Mouse (Mus musculus) limb, embryonic 14.5 days (tissue): Measurements from ENCODE around the gene Slc25a36. TPM values are rescaled to one million over a fixed set of nuclear protein-coding genes. Genes with fewer than 3 reads are reported as not detected.

Experiments
- ATAC-seq: fragments of 200-750 bp; cut with Nextera tagmentation; 2 replicates; pipeline ENCODE4 v1.8.0; 2017; ENCODE audit warnings: low read depth, moderate number of reproducible peaks, moderate TSS enrichment; ENCODE audit not compliant: low FRiP score
- DNase-seq: peaks from one replicate; pipeline ENCODE4 v3.0.0-alpha.2; 2015; ENCODE audit warnings: low spot score
- H3K27ac ChIP-seq: fragments of 300-500 bp; sonication (generic); replicated peaks from 2 replicates; pipeline ENCODE4 v1.5.1; 2014; ENCODE audit warnings: low read depth, mild to moderate bottlenecking, low read length, moderate library complexity, mixed read lengths
- H3K27me3 ChIP-seq: fragments of 300-500 bp; sonication (generic); 2 replicates; pipeline ENCODE4 v1.6.1; 2014; ENCODE audit warnings: low read length, mixed read lengths; ENCODE audit not compliant: control insufficient read depth, insufficient read depth
- H3K36me3 ChIP-seq: fragments of 300-500 bp; sonication (generic); 2 replicates; pipeline ENCODE4 v1.6.1; 2014; ENCODE audit warnings: mild to moderate bottlenecking, low read length, moderate library complexity, mixed read lengths; ENCODE audit not compliant: control insufficient read depth, insufficient read depth
- H3K4me1 ChIP-seq: fragments of 300-500 bp; sonication (generic); 2 replicates; pipeline ENCODE4 v1.6.1; 2014; ENCODE audit warnings: antibody characterized with exemption, low read length, mixed read lengths; ENCODE audit not compliant: control insufficient read depth, insufficient read depth
- H3K4me2 ChIP-seq: fragments of 300-500 bp; sonication (generic); replicated peaks from 2 replicates; pipeline ENCODE4 v1.6.1; 2014; ENCODE audit warnings: low read depth, mild to moderate bottlenecking, low read length, moderate library complexity; ENCODE audit not compliant: severe bottlenecking
- H3K4me3 ChIP-seq: fragments of 300-500 bp; sonication (generic); replicated peaks from 2 replicates; pipeline ENCODE4 v1.5.1; 2014; ENCODE audit warnings: low read length
- H3K9ac ChIP-seq: fragments of 300-500 bp; sonication (generic); 2 replicates; pipeline ENCODE4 v1.6.1; 2014; ENCODE audit warnings: mild to moderate bottlenecking, low read depth, low read length, moderate library complexity; ENCODE audit not compliant: severe bottlenecking
- H3K9me3 ChIP-seq: fragments of 300-500 bp; sonication (generic); 2 replicates; pipeline ENCODE4 v1.6.1; 2016; ENCODE audit warnings: low read length; ENCODE audit not compliant: control insufficient read depth
- POLR2A ChIP-seq: fragments of 200-500 bp; IDR thresholded peaks from 2 replicates; pipeline ENCODE4 v1.8.0; 2012; ENCODE audit warnings: inconsistent platforms, mild to moderate bottlenecking, moderate library complexity, borderline replicate concordance; ENCODE audit not compliant: insufficient read depth, insufficient read length; ENCODE audit errors: extremely low read depth
- WGBS: fragments of 180-500 bp; shearing (Covaris S2); extraction: QIAGEN DNeasy Blood & Tissue Kit; methylation state at CpG from one replicate; pipeline ENCODE4 v1.1.7; 2014; 5-methylcytosine and 5-hydroxymethylcytosine counted together
- polyA plus RNA-seq, 2 experiments: library from polyadenylated mRNA; depleted of rRNA in 1 of 2; stranded (reverse) in 1 of 2; unstranded in 1 of 2; fragments of >200 nt; fragmentation: Nextera tagmentation in 1 of 2; extraction: Ambion mirVana in 1 of 2; gene quantifications; 2 replicates each; pipeline versions ENCODE4 v1.2.1 to v1.2.3; 2012 to 2014

Gene Slc25a36
- polyA plus RNA-seq (2012; rRNA removed) (127 and 139 TPM in 2 replicates), polyA plus RNA-seq (2014; fragmentation: Nextera tagmentation; extraction: Ambion mirVana) (89.4 and 107 TPM in 2 replicates)

DNA sequence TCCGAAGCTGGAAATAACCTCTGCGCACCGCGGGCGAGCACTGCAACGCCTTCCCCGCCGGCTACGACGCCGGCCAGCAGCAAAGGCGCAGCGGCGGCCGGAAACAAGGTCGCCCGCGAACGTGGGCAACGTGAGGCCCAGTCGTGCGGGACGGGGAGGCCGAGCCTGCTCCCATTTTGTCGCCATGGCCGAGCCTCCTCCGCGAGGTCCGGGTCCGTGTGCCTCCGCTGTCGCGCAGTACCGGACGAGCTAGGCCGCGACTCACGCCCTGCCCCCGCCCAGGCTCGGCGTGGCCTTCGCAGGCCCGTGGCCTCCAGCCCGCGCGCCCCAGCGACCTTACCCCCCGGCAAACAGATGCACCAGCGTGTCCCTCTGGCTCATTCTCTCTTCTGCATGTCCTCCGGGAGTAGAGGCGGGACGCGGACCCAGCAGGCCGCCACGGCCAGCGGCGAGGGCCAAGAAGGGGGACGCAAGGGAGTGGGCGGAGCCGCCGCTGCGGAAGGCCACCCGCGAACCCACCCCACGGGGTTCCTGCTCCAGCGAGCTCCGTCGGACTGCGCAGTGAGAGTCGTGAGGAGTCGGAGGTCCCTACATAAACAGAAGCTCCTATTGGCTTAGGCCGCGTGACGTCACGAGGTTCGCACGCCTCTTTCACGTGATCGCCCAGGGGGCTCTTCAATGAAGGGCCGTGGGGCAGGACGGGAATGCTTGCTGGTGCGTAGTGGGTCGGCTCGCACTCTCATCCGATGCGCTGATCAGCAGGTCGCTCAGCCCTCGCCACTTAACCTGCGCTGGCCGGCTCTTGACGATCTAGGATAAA lies at the start of gene Slc25a36:
Gene Slc25a36 (minus strand): TSS at position 587 of the 820 bp plus-strand sequence.
- peak within 1 kb of the TSS; percentile 54 for H3K4me2 ChIP-seq
- DNase-seq (peak; percentile 98), ATAC-seq (peak; percentile 99)
- H3K9me3 ChIP-seq = no peaks in the 10 kb centered on the region
- H3K36me3 ChIP-seq = peaks cover 8% of the 10 kb centered on the region; the same call in 1 of the 2 replicates
- peak within 1 kb of the TSS; percentile 90 for H3K9ac ChIP-seq
- H3K4me3 ChIP-seq = peak within 1 kb of the TSS; percentile 80
- peak within 1 kb of the TSS; percentile 89 for H3K27ac ChIP-seq
- 1% methylated on average over 48 of the region's 91 CpGs for WGBS
- H3K27me3 ChIP-seq = no peaks in the 10 kb centered on the region
- peaks cover 16% of the 10 kb centered on the region for H3K4me1 ChIP-seq
- 0 out of 2 replicates have a peak, but pooled peaks have one; percentile 16 for TF ChIP-seq POLR2A

DNA sequence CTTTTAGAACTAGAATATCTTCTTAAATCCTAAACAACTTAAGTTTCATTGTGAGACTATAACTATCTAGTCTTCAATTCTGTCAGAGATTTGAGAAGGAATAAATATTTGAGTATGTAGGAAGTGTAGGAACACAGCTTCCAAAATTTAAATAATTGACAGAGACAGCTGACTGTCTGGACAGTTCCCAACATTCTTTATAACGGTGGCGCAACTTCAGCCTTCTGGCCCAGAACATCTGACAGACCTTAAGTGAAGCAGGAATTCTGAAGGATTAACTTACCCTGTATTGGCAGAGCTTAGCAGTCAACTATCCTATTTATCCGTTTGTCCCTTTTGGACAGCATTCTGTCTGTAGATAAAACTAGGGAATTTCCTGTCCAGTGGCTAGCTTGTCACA lies 47.5 kb upstream of the Slc25a36 start:
- no peaks in the 10 kb centered on the region for H3K27me3 ChIP-seq
- H3K9me3 ChIP-seq = no peaks in the 10 kb centered on the region
- H3K27ac ChIP-seq = no peak overlapping the region
- H3K36me3 ChIP-seq = no peaks in the 10 kb centered on the region
- 52% methylated on average over 3 of the region's 3 CpGs for WGBS
- no peaks in the 10 kb centered on the region; the same call in 1 of the 2 replicates for H3K4me1 ChIP-seq
- DNase-seq (peak; percentile 53), ATAC-seq (no peak)
- H3K4me2 ChIP-seq = no peak overlapping the region
- no peak for TF ChIP-seq POLR2A
- H3K4me3 ChIP-seq = no peak overlapping the region
- no peak overlapping the region for H3K9ac ChIP-seq

DNA sequence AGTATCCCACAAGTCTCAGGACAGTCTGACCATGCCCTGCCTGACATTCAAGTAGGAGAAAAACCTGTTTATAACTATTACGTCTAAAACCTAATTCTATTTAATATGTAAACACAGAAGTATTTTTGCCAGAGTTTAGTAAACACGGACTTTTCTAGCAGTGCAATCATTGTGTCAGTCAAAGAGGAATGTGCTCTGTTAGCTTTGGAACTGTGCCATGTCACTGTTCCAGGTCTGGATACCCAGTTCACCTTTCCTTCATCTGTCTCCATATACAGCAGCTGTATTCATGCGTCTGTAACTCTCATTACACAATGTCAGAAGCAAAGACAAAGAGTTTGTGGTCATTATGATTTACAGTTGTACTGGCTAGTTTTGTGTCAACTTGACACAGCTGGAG lies 45.0 kb upstream of the Slc25a36 start:
- Histone ChIP-seq H3K27ac (no peak overlapping the region), H3K4me3 (no peak overlapping the region), H3K36me3 (no peaks in the 10 kb centered on the region), H3K4me1 (no peaks in the 10 kb centered on the region; the same call in 1 of the 2 replicates), H3K27me3 (no peaks in the 10 kb centered on the region), H3K9me3 (no peaks in the 10 kb centered on the region), H3K9ac (no peak overlapping the region), H3K4me2 (no peak overlapping the region)
- DNase-seq (no peak), ATAC-seq (no peak)
- 56% methylated on average over 3 of the region's 3 CpGs for WGBS
- TF ChIP-seq POLR2A = no peak

DNA sequence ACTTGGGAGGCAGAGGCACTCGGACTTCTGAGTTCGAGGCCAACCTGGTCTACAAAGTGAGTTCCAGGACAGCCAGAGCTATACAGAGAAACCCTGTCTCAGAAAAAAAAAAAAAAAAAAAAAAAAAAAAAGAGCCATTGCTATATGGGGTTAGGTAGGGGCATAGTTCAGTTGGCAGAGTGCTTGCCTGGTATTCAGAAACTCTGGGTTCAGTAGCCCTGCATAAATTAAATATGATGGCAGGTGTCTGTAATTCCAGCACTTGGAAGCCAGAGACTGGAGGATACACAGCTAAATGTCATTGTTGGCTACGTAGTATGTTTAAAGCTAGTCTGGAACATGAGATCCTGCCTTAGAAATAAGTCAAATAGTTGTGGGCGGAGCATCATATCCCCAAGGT lies 44.0 kb upstream of the Slc25a36 start:
- H3K4me3 ChIP-seq = no peak overlapping the region
- no peaks in the 10 kb centered on the region; the same call in 1 of the 2 replicates for H3K4me1 ChIP-seq
- H3K9ac ChIP-seq = no peak overlapping the region
- no peak overlapping the region for H3K27ac ChIP-seq
- DNase-seq (no peak), ATAC-seq (no peak)
- H3K36me3 ChIP-seq = no peaks in the 10 kb centered on the region
- no peaks in the 10 kb centered on the region for H3K27me3 ChIP-seq
- no peak for TF ChIP-seq POLR2A
- 87% methylated on average over 4 of the region's 4 CpGs for WGBS
- H3K9me3 ChIP-seq = no peaks in the 10 kb centered on the region
- H3K4me2 ChIP-seq = no peak overlapping the region

DNA sequence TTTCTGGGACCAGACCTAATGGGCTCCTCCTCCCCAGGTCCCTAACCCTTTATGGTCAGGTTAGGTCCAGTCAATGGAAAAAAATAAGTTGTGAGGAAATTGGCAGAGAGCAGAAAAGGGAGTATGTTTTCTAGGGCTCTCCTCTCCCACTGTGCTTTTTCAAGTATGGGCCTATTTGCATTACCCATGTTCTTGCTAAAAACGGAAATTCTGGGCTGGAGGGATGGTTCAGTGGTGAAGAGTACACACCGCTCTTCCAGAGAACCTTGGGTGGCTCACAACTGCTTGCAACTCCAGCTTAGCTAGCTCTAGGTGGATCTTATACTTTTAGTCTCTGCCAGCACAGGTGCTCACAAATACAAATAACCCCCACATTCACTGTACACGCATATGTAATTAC lies 42.0 kb upstream of the Slc25a36 start:
- Histone ChIP-seq H3K27me3 (no peaks in the 10 kb centered on the region), H3K4me2 (no peak overlapping the region), H3K4me3 (no peak overlapping the region), H3K9me3 (no peaks in the 10 kb centered on the region), H3K36me3 (no peaks in the 10 kb centered on the region), H3K27ac (no peak overlapping the region), H3K9ac (no peak overlapping the region), H3K4me1 (no peaks in the 10 kb centered on the region; the same call in 1 of the 2 replicates)
- DNase-seq (no peak), ATAC-seq (no peak)
- no peak for TF ChIP-seq POLR2A
- WGBS = 81% methylated on average over 3 of the region's 3 CpGs
